In the genomic region with DNA sequence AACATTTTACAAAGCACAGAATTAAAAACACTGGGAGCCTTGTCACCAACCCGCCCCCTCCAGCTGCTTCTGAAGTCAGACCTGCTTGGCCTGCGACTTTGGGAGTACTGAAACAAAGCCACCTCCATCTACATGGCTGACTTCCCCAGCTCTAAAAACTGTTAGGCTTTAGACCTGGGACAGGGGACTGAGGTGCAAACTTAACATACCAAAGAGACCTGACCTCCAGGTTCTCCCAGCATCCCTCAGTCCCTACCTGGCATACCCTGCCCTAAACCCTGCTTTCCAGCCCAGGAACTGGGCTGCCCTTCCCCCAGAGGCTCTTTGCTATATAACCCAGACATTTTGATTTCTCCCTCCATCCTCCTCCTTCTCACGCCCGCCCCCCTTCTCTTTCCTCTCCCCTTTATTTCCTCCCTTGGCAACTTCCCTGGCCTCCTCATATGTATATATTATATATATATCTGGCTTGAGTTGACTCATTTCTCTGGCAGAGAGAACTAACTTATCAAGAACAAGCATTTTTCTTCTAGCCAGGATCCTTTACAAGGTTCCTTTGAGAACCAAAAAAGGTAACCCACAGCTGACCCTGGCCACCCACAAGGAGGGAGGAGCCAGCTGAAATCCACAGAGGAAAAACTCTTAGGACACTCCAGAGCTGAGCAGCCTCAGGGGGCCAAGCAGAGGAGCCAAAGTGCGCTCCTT, we compare ENCODE assay signal across 12 mouse cellular contexts. TPM values are rescaled to one million over a fixed set of nuclear protein-coding genes. Genes with fewer than 3 reads are reported as not detected.
DNase-seq lines count a peak whose midpoint lies in the region; ATAC-seq lines count a peak whose summit lies in the region.
"Had no signal": no experiment of that assay in that cellular context is flagged by ENCODE, and none has a peak within 500 bp of the region (broad histone marks: within the 10 kb centered on the region; RNA-seq: fewer than 3 reads in every experiment).

No protein-coding gene starts in this region.

- H3K9me3 ChIP-seq in embryonic facial prominence, embryonic 14.5 days (ENCODE audit: control insufficient read depth, low read length) = no peaks in the 10 kb centered on the region
- no peaks in the 10 kb centered on the region for H3K9me3 ChIP-seq in embryonic facial prominence, embryonic 10.5 days
- H3K9me3 ChIP-seq in kidney, embryonic 14.5 days (ENCODE audit: control insufficient read depth, low read length) = no peaks in the 10 kb centered on the region
- H3K9me3 ChIP-seq: forebrain, embryonic 15.5 days; neural tube, embryonic 13.5 days had no signal

- H3K4me1 ChIP-seq in embryonic facial prominence, embryonic 14.5 days (ENCODE audit: control insufficient read depth, insufficient read depth, low read length) = peaks cover 14% of the 10 kb centered on the region
- peaks cover 31% of the 10 kb centered on the region for H3K4me1 ChIP-seq in embryonic facial prominence, embryonic 10.5 days
- peaks cover 9% of the 10 kb centered on the region; the same call in 1 of the 2 replicates for H3K4me1 ChIP-seq in kidney, embryonic 14.5 days (ENCODE audit: control insufficient read depth, insufficient read depth, low read length)

- peak; percentile 76 for DNase-seq in embryonic facial prominence, embryonic 14.5 days (ENCODE audit: low spot score)
- DNase-seq in embryonic facial prominence, embryonic 10.5 days (ENCODE audit: low spot score) = no peak
- DNase-seq in kidney, adult 8-10 months = no peak
- peak; percentile 35 for DNase-seq in right cerebral cortex, adult 18-20 months
- no peak for DNase-seq in right cerebral cortex, postnatal 36 days (ENCODE audit: low spot score in 2 of 2)
- peak; percentile 48 for DNase-seq in telencephalon, adult 2 months (ENCODE audit: low read depth, low spot score)
- no peak for DNase-seq in adrenal gland, postnatal 10 days
- DNase-seq: cerebellum, adult 11 months; gastrocnemius, postnatal 25 days had no signal

- H3K27me3 ChIP-seq in embryonic facial prominence, embryonic 14.5 days (replicated peaks; ENCODE audit: control insufficient read depth, insufficient read depth, low read length) = no peaks in the 10 kb centered on the region
- peaks cover 19% of the 10 kb centered on the region for H3K27me3 ChIP-seq in embryonic facial prominence, embryonic 10.5 days (replicated peaks; ENCODE audit: low read depth, poor library complexity, severe bottlenecking)
- H3K27me3 ChIP-seq in kidney, embryonic 14.5 days (ENCODE audit: control insufficient read depth, insufficient read depth, low read length) = no peaks in the 10 kb centered on the region
- H3K27me3 ChIP-seq: forebrain, embryonic 15.5 days had no signal

- WGBS in embryonic facial prominence, embryonic 14.5 days = 42% methylated on average over 5 of the region's 5 CpGs
- WGBS in embryonic facial prominence, embryonic 10.5 days = 57% methylated on average over 5 of the region's 5 CpGs
- WGBS in kidney, embryonic 14.5 days = 47% methylated on average over 5 of the region's 5 CpGs

- H3K27ac ChIP-seq in embryonic facial prominence, embryonic 14.5 days (replicated peaks; ENCODE audit: low read depth, low read length) = no peak overlapping the region; the same call in 1 of the 2 replicates
- H3K27ac ChIP-seq in embryonic facial prominence, embryonic 10.5 days (replicated peaks) = no peak overlapping the region
- peak overlapping the region; percentile 55; the same call in 1 of the 2 replicates for H3K27ac ChIP-seq in kidney, embryonic 14.5 days (ENCODE audit: low read depth, low read length)
- H3K27ac ChIP-seq: forebrain, embryonic 15.5 days; neural tube, embryonic 13.5 days had no signal

- no peak overlapping the region for H3K4me3 ChIP-seq in embryonic facial prominence, embryonic 14.5 days (ENCODE audit: low read depth, low read length)
- no peak overlapping the region for H3K4me3 ChIP-seq in embryonic facial prominence, embryonic 10.5 days
- no peak overlapping the region for H3K4me3 ChIP-seq in kidney, embryonic 14.5 days (ENCODE audit: low read length)
- H3K4me3 ChIP-seq: forebrain, embryonic 15.5 days; neural tube, embryonic 13.5 days had no signal

- H3K36me3 ChIP-seq in embryonic facial prominence, embryonic 14.5 days (ENCODE audit: control insufficient read depth, insufficient read depth, low read length) = no peaks in the 10 kb centered on the region
- H3K36me3 ChIP-seq in embryonic facial prominence, embryonic 10.5 days (replicated peaks) = no peaks in the 10 kb centered on the region
- no peaks in the 10 kb centered on the region for H3K36me3 ChIP-seq in kidney, embryonic 14.5 days (ENCODE audit: control insufficient read depth, insufficient read depth, low read length)
- H3K36me3 ChIP-seq: forebrain, embryonic 15.5 days; neural tube, embryonic 13.5 days had no signal

- 0 out of 2 replicates have a peak, but pooled peaks have one; percentile 17 for ATAC-seq in embryonic facial prominence, embryonic 14.5 days (ENCODE audit: low read depth)
- ATAC-seq in kidney, embryonic 14.5 days (ENCODE audit: low FRiP score, low TSS enrichment) = no peak
- ATAC-seq: forebrain, embryonic 15.5 days had no signal

- H3K4me2 ChIP-seq in embryonic facial prominence, embryonic 14.5 days (ENCODE audit: low read depth, low read length) = no peak overlapping the region
- H3K4me2 ChIP-seq in kidney, embryonic 14.5 days (replicated peaks; ENCODE audit: low read depth, low read length) = no peak overlapping the region
- H3K4me2 ChIP-seq: forebrain, embryonic 15.5 days; neural tube, embryonic 13.5 days had no signal

- no peak overlapping the region for H3K9ac ChIP-seq in embryonic facial prominence, embryonic 14.5 days (ENCODE audit: low read depth, low read length)
- H3K9ac ChIP-seq in kidney, embryonic 14.5 days (ENCODE audit: low read depth, low read length) = no peak overlapping the region
- H3K9ac ChIP-seq: forebrain, embryonic 15.5 days; neural tube, embryonic 13.5 days had no signal

RNA-seq across cellular contexts. Expression of gene Srsf3, which starts 5.6 kb away (rescaled TPM):
- 494 and 574 TPM in 2 replicates for polyA plus RNA-seq in embryonic facial prominence, embryonic 14.5 days (2014; fragmentation: Nextera tagmentation; extraction: Ambion mirVana)
- polyA plus RNA-seq in embryonic facial prominence, embryonic 10.5 days (2016; fragmentation: Nextera tagmentation; extraction: Ambion mirVana) = 830 and 831 TPM in 2 replicates
- polyA plus RNA-seq in kidney, embryonic 14.5 days (2014; fragmentation: Nextera tagmentation; extraction: Ambion mirVana) = 691 and 760 TPM in 2 replicates
- 100 to 1,000 TPM; 144 to 193 TPM for total RNA-seq in adrenal gland, postnatal 10 days (2021)

RNA-seq across cellular contexts. Expression of gene Stk38, which starts 19.0 kb away (rescaled TPM):
- polyA plus RNA-seq in embryonic facial prominence, embryonic 14.5 days (2014; fragmentation: Nextera tagmentation; extraction: Ambion mirVana) = 87.0 and 88.7 TPM in 2 replicates
- 118 and 125 TPM in 2 replicates for polyA plus RNA-seq in embryonic facial prominence, embryonic 10.5 days (2016; fragmentation: Nextera tagmentation; extraction: Ambion mirVana)
- 65.5 and 101 TPM in 2 replicates for polyA plus RNA-seq in kidney, embryonic 14.5 days (2014; fragmentation: Nextera tagmentation; extraction: Ambion mirVana)
- total RNA-seq in adrenal gland, postnatal 10 days (2021) = 10 to 100 TPM; 55.0 to 76.8 TPM

Comparison
In these comparisons a context has a peak if more than half of its experiments do, and no peak if none do; other contexts are left out.
1. DNase-seq: peak in embryonic facial prominence, embryonic 14.5 days (single experiment), right cerebral cortex, adult 18-20 months (single experiment) and telencephalon, adult 2 months (single experiment); none in embryonic facial prominence, embryonic 10.5 days (single experiment), kidney, adult 8-10 months (0 of 2), right cerebral cortex, postnatal 36 days (0 of 2) and adrenal gland, postnatal 10 days (single experiment).